Comparison of ENCODE assay signal across 8 mouse cellular contexts in genomic region chr11:107469031-107469522, GRCm38 (mm10). TPM values are rescaled to one million over a fixed set of nuclear protein-coding genes. Genes with fewer than 3 reads are reported as not detected.
DNase-seq lines count a peak whose midpoint lies in the region; ATAC-seq and TF ChIP-seq lines count a peak whose summit lies in the region.

No protein-coding gene starts in this region.

- peaks cover 14% of the 10 kb centered on the region for H3K4me1 ChIP-seq in brown adipose tissue, adult 24 weeks (ENCODE audit: control insufficient read depth, insufficient read depth, insufficient read length, low read length)
- peaks cover 5 to 15% of the 10 kb centered on the region in 2 experiments for H3K4me1 ChIP-seq in heart, embryonic 14.5 days (ENCODE audit: control insufficient read depth in 2 of 2, insufficient read depth in 2 of 2, low read length in 2 of 2)
- peaks cover 26 to 33% of the 10 kb centered on the region in 2 experiments for H3K4me1 ChIP-seq in liver, embryonic 14.5 days (replicated peaks; ENCODE audit: control insufficient read depth in 2 of 2, insufficient read depth in 2 of 2, low read length in 1 of 2)
- H3K4me1 ChIP-seq in stomach, embryonic 14.5 days (ENCODE audit: control insufficient read depth, insufficient read depth, low read length): peaks cover 14% of the 10 kb centered on the region

- no peaks in the 10 kb centered on the region for H3K36me3 ChIP-seq in C2C12 (ENCODE audit: control insufficient read depth, insufficient read depth)
- no peaks in the 10 kb centered on the region for H3K36me3 ChIP-seq in heart, embryonic 14.5 days (ENCODE audit: control insufficient read depth, insufficient read depth, low read length)
- no peaks in the 10 kb centered on the region for H3K36me3 ChIP-seq in liver, embryonic 14.5 days (replicated peaks; ENCODE audit: control insufficient read depth, insufficient read depth, low read depth)
- H3K36me3 ChIP-seq in stomach, embryonic 14.5 days (ENCODE audit: control insufficient read depth, insufficient read depth, low read length): no peaks in the 10 kb centered on the region

- H3K79me2 ChIP-seq in C2C12 (ENCODE audit: control insufficient read depth, insufficient read depth): no peaks in the 10 kb centered on the region

- TF ChIP-seq EP300 in liver, embryonic 14.5 days (IDR thresholded peaks at IDR 0.05; ENCODE audit: low read depth): 0 out of 2 replicates have a peak, but pooled peaks have one; percentile 7

- no peaks in the 10 kb centered on the region for H3K79me3 ChIP-seq in C2C12 (ENCODE audit: low read depth)

- H3K9ac ChIP-seq in heart, embryonic 14.5 days (ENCODE audit: low read length): peak overlapping the region; percentile 90
- peak overlapping the region; percentile 80 for H3K9ac ChIP-seq in liver, embryonic 14.5 days (replicated peaks)
- H3K9ac ChIP-seq in stomach, embryonic 14.5 days (replicated peaks; ENCODE audit: low read depth, low read length): peak overlapping the region; percentile 81

- H3K4me3 ChIP-seq in C2C12 (ENCODE audit: insufficient read depth, poor library complexity, severe bottlenecking): peak overlapping the region; percentile 37
- peak overlapping the region; percentile 63 for H3K4me3 ChIP-seq in brown adipose tissue, adult 24 weeks (ENCODE audit: insufficient read depth, low read depth, low read length)
- peak overlapping the region; percentile 77 to 88 for H3K4me3 ChIP-seq in heart, embryonic 14.5 days (ENCODE audit: control insufficient read depth in 1 of 2, insufficient read depth in 1 of 2, low read depth in 1 of 2, low read length in 2 of 2)
- peak overlapping the region; percentile 65 to 73 for H3K4me3 ChIP-seq in liver, embryonic 14.5 days (ENCODE audit: insufficient read depth in 1 of 2, low read depth in 2 of 2, low read length in 2 of 2)
- peak overlapping the region; percentile 62 for H3K4me3 ChIP-seq in stomach, embryonic 14.5 days (ENCODE audit: low read depth, low read length)

- peak; percentile 81 to 89 for DNase-seq in kidney, postnatal 25 days
- peak; percentile 50 to 68 (median 57) for DNase-seq in liver, embryonic 14.5 days (ENCODE audit: low read depth in 3 of 3, low spot score in 3 of 3)
- DNase-seq in neural tube, embryonic 10.5 days (ENCODE audit: extremely low spot score, low spot score): peak; percentile 82

- peak overlapping the region; percentile 50 for H3K27ac ChIP-seq in brown adipose tissue, adult 24 weeks (replicated peaks; ENCODE audit: low read depth, low read length)
- peak overlapping the region; percentile 34 to 86 for H3K27ac ChIP-seq in heart, embryonic 14.5 days (replicated peaks in 1 of 2; ENCODE audit: control insufficient read depth in 1 of 2, insufficient read depth in 1 of 2, low read depth in 2 of 2, low read length in 2 of 2)
- H3K27ac ChIP-seq in liver, embryonic 14.5 days: peak overlapping the region; percentile 95
- H3K27ac ChIP-seq in stomach, embryonic 14.5 days (ENCODE audit: low read length): peak overlapping the region; percentile 93

- no peaks in the 10 kb centered on the region for H3K27me3 ChIP-seq in C2C12 (ENCODE audit: control insufficient read depth, insufficient read depth, insufficient read length)
- no peaks in the 10 kb centered on the region for H3K27me3 ChIP-seq in heart, embryonic 14.5 days (ENCODE audit: control insufficient read depth, insufficient read depth, low read length)
- no peaks in the 10 kb centered on the region for H3K27me3 ChIP-seq in liver, embryonic 14.5 days (ENCODE audit: control insufficient read depth, insufficient read depth, low read length)
- no peaks in the 10 kb centered on the region for H3K27me3 ChIP-seq in stomach, embryonic 14.5 days (ENCODE audit: control insufficient read depth, insufficient read depth, low read length)

- peak overlapping the region; percentile 90 for H3K4me2 ChIP-seq in heart, embryonic 14.5 days (ENCODE audit: low read length)
- H3K4me2 ChIP-seq in liver, embryonic 14.5 days (ENCODE audit: low read depth): peak overlapping the region; percentile 69
- H3K4me2 ChIP-seq in stomach, embryonic 14.5 days (replicated peaks; ENCODE audit: low read depth, low read length): peak overlapping the region; percentile 90

- peak; percentile 89 for TF ChIP-seq CTCF in C2C12 (IDR thresholded peaks at IDR 0.05; ENCODE audit: control insufficient read depth, insufficient read depth, insufficient read length)
- TF ChIP-seq CTCF in liver, embryonic 14.5 days (IDR thresholded peaks at IDR 0.05; ENCODE audit: low read depth): peak; percentile 91

- WGBS in heart, embryonic 14.5 days: 0% methylated on average over 38 of the region's 38 CpGs
- whole genome bisulfite sequencing in liver, embryonic 14.5 days (ENCODE audit: insufficient replicate concordance): under 1% methylated on average over 38 of the region's 38 CpGs
- 0% methylated on average over 35 of the region's 38 CpGs for WGBS in stomach, embryonic 14.5 days

- H3ac ChIP-seq in C2C12 (ENCODE audit: control insufficient read depth, insufficient read length, low read depth): peak overlapping the region; percentile 79

- H3K9me3 ChIP-seq in heart, embryonic 14.5 days (ENCODE audit: control insufficient read depth, low read length): no peaks in the 10 kb centered on the region
- H3K9me3 ChIP-seq in liver, embryonic 14.5 days (ENCODE audit: control insufficient read depth, low read length): no peaks in the 10 kb centered on the region
- no peaks in the 10 kb centered on the region for H3K9me3 ChIP-seq in stomach, embryonic 14.5 days (ENCODE audit: control insufficient read depth, low read depth, low read length)

- peak; percentile 22; the same call in 1 of the 2 replicates for ATAC-seq in erythroid progenitor cell, adult 5-6 weeks (replicated peaks; ENCODE audit: low FRiP score, poor library complexity, severe bottlenecking)
- ATAC-seq in heart, embryonic 14.5 days (ENCODE audit: insufficient number of reproducible peaks, insufficient read depth, low FRiP score, low read depth): peak; percentile 80
- peak; percentile 59 for ATAC-seq in liver, embryonic 14.5 days (ENCODE audit: insufficient read depth)
- peak; percentile 87 for ATAC-seq in stomach, embryonic 14.5 days (ENCODE audit: insufficient number of reproducible peaks, insufficient read depth, low FRiP score, low read depth)

TF ChIP-seq in C2C12, 6 proteins besides CTCF, POLR2A, EP300 and RAD21:
- TF ChIP-seq MYOD1 (IDR thresholded peaks at IDR 0.05; ENCODE audit: control insufficient read depth, insufficient read length, low read depth) (no peak), USF1 (IDR thresholded peaks at IDR 0.05; ENCODE audit: low read depth) (no peak), MAX (IDR thresholded peaks at IDR 0.05) (no peak), FOSL1 (IDR thresholded peaks at IDR 0.05; ENCODE audit: insufficient read depth, low read length, poor library complexity, severe bottlenecking) (no peak), MYOG (IDR thresholded peaks at IDR 0.05; ENCODE audit: control insufficient read depth, extremely low read depth, insufficient read length) (no peak), CEBPB (IDR thresholded peaks at IDR 0.05; ENCODE audit: low read depth) (no peak)

RNA-seq across cellular contexts. Expression of gene Pitpnc1, which starts 1.4 kb away (rescaled TPM):
- 0.25 TPM for polyA plus RNA-seq in C2C12 (2012; fragmentation: generic; extraction: Trizol)
- polyA plus RNA-seq in brown adipose tissue, adult 24 weeks (2012; ENCODE audit: insufficient read depth, insufficient read length, missing spikeins): 13.8 and 23.1 TPM in 2 replicates
- 27.4 and 35.2 TPM in 2 replicates for total RNA-seq in erythroid progenitor cell, adult 5-6 weeks (2015; ENCODE audit: low replicate concordance)
- 14.7 and 21.9 TPM in 2 replicates for total RNA-seq in erythroid progenitor cell, adult 5-6 weeks (2017; ENCODE audit: low replicate concordance)
- 16.0 and 16.8 TPM in 2 replicates for polyA plus RNA-seq in heart, embryonic 14.5 days (2014; fragmentation: Nextera tagmentation; extraction: Ambion mirVana)
- polyA plus RNA-seq in liver, embryonic 14.5 days (2012; rRNA removed): 2.7 and 3.0 TPM in 2 replicates
- polyA plus RNA-seq in liver, embryonic 14.5 days (2014; fragmentation: Nextera tagmentation; extraction: Ambion mirVana): 5.8 and 6.7 TPM in 2 replicates
- 15.5 and 15.7 TPM in 2 replicates for polyA plus RNA-seq in stomach, embryonic 14.5 days (2014; fragmentation: Nextera tagmentation; extraction: Ambion mirVana)

RNA-seq across cellular contexts. Expression of gene Psmd12, which starts 10.2 kb away (rescaled TPM):
- 77.0 TPM for polyA plus RNA-seq in C2C12 (2012; fragmentation: generic; extraction: Trizol)
- 105 and 113 TPM in 2 replicates for polyA plus RNA-seq in brown adipose tissue, adult 24 weeks (2012; ENCODE audit: insufficient read depth, insufficient read length, missing spikeins)
- total RNA-seq in erythroid progenitor cell, adult 5-6 weeks (2015; ENCODE audit: low replicate concordance): 34.0 and 44.0 TPM in 2 replicates
- 74.1 and 85.4 TPM in 2 replicates for total RNA-seq in erythroid progenitor cell, adult 5-6 weeks (2017; ENCODE audit: low replicate concordance)
- 143 and 147 TPM in 2 replicates for polyA plus RNA-seq in heart, embryonic 14.5 days (2014; fragmentation: Nextera tagmentation; extraction: Ambion mirVana)
- 22.3 and 45.6 TPM in 2 replicates for polyA plus RNA-seq in liver, embryonic 14.5 days (2012; rRNA removed)
- polyA plus RNA-seq in liver, embryonic 14.5 days (2014; fragmentation: Nextera tagmentation; extraction: Ambion mirVana): 103 and 105 TPM in 2 replicates
- polyA plus RNA-seq in stomach, embryonic 14.5 days (2014; fragmentation: Nextera tagmentation; extraction: Ambion mirVana): 158 and 182 TPM in 2 replicates

Comparison
In these comparisons a context has a peak if more than half of its experiments do, and no peak if none do; other contexts are left out.
1. Peak in every context shown above with its lines: DNase-seq, ATAC-seq, H3K4me3 ChIP-seq and H3K27ac ChIP-seq.
2. ATAC-seq: peak in every context shown above with its lines; median percentile 87 in stomach, embryonic 14.5 days; 80 in heart, embryonic 14.5 days; 59 in liver, embryonic 14.5 days; 22 in erythroid progenitor cell, adult 5-6 weeks.